Mouse (Mus musculus): ENCODE measurements around the gene Chadl.

DNA sequence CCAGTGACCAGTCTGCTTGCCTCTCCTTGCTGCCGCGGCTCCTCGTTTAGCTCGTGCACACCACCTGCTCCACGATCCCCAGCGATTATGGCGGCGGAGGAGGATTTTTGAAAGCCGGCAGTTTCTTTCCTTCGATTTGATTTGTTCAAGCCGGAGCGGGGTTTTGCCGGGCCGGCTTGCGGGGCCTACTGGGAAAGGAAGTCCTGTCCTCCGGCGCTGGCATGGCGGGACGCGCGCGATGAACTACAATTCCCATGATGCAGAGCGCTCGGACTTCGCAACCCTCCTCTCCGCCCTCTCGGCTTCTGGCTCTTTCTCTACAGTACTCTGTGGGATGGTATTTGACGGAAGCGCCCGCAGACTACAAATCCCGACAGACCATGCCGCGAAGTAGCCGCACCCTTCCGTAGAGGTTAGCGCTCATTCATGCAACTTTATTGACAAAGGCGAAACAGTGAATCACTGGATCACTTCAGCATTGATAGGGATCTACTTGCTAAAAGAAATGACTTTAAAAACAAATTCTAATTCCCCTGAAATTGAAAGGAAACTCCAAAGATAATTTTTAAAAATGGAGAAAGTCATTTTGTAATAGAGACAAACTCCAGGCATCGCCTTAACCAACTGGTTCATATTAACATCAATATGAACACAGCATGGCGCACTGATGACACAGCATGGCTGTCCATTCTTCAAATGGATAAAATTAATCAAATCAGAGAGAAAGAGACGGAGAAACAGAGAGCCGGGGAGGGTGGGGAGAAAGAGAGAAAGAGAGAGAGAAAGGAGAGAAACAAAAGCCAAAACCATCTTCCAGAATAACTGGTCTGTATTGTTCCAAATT lies 32.9 kb upstream of the Chadl start:
- TF ChIP-seq ZKSCAN1 (IDR thresholded peaks at IDR 0.05; ENCODE audit: borderline replicate concordance, low read depth, low read length) (no peak; the same call in 1 of the 2 replicates), CHD2 (IDR thresholded peaks at IDR 0.05; ENCODE audit: low read length) (peak; percentile 53; the same call in 1 of the 2 replicates), EP300 (IDR thresholded peaks at IDR 0.05; ENCODE audit: low read length) (no peak), CTCF (conservative IDR thresholded peaks at IDR 0.05 in 1 of 2, IDR thresholded peaks at IDR 0.05 in 1 of 2; ENCODE audit: low read depth in 2 of 2, low read length in 2 of 2) (no peak)

Data from CH12.LX (cell line).